Mouse (Mus musculus) mouse trophoblast stem cell (cell line): ENCODE results near the gene Cbr1.
"Not testable (repeated sequence)": the region's sequence is repeated elsewhere in the genome, so short reads cannot be mapped to it uniquely, and the experiment has no call there.

Source experiments
- in situ Hi-C, 2 experiments: fragments of 300-500 bp; cut with MseI, MboI; formaldehyde crosslinking; loops; 2 replicates in 1 of 2; 3 replicates in 1 of 2; pipeline ENCODE4 v1.15.1; 2025

Cbr1 gene

GRCm38 (mm10) chr16:93597551-93597950 is 8.1 kb upstream of the Cbr1 start:
- in situ Hi-C loops, result no loop called here

DNA sequence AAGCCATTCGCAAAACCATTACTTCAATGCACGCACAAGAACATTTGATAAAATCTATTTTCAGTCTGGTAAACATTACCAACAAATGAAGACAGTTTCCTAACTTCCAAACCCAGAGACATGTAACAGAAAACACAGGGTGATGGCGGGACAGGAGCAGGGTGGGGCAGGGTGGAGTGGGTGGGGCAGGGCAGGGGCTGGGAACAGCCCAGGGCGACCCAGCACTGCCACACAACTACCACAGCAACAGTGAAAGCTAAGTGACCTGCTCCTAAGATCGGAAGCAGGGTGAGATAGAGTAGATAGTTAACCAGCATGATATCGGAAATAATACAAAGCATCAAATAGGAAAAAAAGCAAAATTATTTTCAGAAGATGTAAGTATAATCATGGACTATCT is 6.2 kb upstream of the Cbr1 start:
- in situ Hi-C loops, result no loop called here

GRCm38 (mm10) chr16:93603439-93604212 is 2.0 kb upstream of the Cbr1 start, which contains the start of gene Setd4:
Gene Setd4 (minus strand): TSS chr16:93604063.
- in situ Hi-C loops, result no loop called here

- in situ Hi-C loops, result no loop called here
Observed at GRCm38 (mm10) chr16:93604481-93604969, 1.1 kb upstream of the Cbr1 start.

GRCm38 (mm10) chr16:93606146-93606545 is 493 bp downstream of the Cbr1 start:
- in situ Hi-C loops, result no loop called here

GRCm38 (mm10) chr16:93607669-93608101 is 2.0 kb downstream of the Cbr1 start:
- in situ Hi-C loops, result no loop called here

DNA sequence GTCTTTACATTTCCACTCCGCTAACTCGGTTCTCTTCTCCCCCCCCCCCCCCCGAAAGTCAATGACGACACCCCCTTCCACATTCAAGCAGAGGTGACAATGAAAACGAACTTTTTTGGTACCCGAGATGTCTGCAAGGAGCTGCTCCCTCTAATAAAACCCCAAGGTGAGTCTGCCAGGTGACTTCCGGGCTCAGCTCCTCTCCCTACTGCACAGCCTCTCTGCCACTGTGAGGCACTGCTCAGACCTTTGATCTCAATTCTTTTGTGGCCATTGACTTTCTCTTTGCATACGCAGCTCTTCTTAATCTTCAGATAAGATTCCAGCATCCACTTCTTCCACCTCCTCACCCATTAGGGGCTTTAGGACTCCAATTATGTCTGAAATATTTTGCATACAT is 3.1 kb downstream of the Cbr1 start:
- in situ Hi-C loops, result no loop called here

- in situ Hi-C loops, result no loop called here
Observed at GRCm38 (mm10) chr16:93609796-93610195, 4.1 kb downstream of the Cbr1 start.

DNA sequence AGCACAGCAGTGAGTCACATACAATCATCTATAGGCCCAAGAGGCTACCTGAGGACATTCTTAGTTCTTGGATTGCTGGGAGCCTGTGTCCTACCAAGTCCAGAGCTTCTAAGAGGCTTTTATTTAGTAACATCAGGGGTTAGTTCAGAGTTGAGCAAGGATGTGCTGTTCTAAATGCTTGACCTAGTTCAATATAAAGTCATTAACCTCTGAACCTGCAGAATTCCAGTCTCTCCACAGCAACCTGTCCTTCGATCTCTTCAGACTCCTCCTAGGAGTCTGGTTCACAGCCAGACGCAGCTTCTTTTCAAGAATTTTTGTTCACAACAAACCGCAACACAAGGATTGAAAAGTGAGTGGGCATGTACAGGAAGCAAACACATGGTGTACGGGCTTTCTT is 5.3 kb downstream of the Cbr1 start:
- in situ Hi-C loops, result no loop called here

DNA sequence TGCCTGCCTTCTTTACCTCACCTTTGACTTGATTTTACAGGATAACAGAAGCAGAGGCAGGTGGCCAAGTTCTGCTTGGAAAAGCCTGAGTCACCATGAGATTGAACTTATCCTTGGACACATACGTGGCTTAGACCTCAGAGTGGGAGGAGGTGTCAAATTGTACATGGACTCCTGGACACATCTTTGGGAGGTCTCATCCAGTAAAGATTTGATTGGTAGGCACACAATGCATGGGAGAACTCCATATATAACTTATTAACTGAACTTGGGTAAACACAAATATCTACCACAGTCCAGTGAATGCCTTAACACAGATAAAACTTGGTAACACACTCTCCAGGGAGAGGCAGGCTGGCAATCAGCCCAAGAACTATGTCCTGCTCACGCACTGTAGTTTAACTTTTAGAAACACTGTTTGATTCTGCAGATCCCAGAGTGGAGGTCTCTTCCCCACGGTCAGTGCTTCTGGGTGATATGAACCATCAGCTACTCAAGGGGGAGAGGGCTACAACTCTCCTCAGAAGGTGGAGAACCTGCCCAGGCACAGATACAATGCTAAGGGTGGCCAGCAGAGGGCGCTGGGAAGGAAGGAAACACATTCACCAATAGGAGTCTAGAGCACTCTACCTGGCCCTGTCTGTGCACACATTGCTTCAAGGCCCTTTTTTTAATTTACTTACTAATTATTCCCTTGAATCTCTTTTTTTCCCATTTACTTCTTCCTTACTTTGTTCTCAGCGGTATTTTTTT is 9.6 kb downstream of the Cbr1 start:
- in situ Hi-C loops, result no loop called here

GRCm38 (mm10) chr16:93623759-93624158 is 18.1 kb downstream of the Cbr1 start:
- in situ Hi-C loops, result not testable (repeated sequence)

DNA sequence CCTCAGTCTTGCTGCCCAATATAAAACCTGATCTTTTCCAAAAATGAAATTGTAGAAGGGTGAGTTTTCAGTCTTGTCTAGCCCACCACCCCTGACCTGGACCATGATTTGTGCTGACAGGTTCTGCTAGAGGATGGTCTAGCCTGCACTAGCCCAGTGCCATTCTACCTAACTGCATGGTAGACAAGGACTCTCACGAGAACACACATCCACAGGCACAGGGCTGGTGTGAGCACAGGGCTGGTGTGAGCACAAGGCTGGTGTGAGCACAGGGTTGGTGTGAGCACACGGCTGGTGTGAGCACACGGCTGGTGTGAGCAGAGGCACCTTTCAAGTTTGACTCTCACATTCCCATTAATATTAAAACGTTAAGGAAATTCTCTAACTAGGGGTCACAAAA is 19.0 kb downstream of the Cbr1 start:
- in situ Hi-C loops, result no loop called here

- in situ Hi-C loops, result no loop called here
Observed at GRCm38 (mm10) chr16:93626745-93627144, 21.1 kb downstream of the Cbr1 start.

DNA sequence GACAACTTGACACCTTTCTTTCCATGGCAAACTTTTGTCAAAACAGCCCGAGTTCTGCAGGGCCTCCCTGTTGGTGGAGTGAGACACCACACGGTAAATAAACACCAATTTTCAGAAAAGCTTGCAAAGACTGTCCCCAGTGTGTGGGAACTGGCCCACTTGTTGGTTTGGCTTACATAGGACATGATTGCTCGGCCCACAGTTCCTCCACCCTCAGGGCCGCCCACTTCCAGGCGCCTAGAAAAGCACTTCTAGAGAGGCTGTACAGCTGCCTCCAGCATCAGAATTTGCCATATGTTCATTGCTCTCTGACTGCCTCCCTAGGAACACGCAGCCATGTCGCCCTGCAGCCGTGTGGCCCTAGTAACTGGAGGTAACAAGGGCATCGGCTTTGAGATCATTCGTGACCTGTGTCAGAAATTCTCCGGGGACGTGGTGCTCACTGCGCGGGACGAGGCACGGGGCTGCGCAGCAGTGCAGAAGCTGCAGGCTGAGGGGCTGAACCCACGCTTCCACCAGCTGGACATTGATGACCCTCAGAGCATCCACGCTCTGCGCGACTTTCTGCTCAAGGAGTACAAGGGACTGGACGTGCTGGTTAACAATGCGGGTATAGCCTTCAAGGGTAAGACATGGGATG is 22.2 kb downstream of the Cbr1 start, which contains the start of gene Gm5678:
Gene Gm5678, plus strand, starts transcription at position 337 of the 640 bp plus-strand sequence.
- in situ Hi-C loops, result no loop called here

DNA sequence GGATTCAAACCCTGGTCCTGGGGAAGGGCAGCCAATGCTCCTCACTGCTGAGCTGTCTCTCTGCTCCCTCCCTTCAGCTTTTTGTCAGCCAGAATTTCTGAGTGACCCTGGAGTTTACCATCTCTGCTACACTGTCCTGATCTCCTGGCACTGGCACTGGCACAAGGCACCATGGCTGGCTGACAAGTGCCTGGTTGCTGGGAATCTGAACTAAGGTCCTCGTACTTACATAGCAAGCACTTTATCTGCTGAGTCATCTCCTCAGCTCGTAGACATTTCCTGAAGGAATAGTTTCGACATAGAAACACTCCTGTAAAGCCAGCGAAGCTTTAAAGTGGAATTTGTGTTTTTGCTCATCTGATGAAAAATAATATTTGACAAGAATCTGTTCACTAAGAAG is 38.4 kb downstream of the Cbr1 start:
- in situ Hi-C loops, result no loop called here

GRCm38 (mm10) chr16:93648441-93649183 is 43.0 kb downstream of the Cbr1 start:
- in situ Hi-C loops, result no loop called here
